Mouse (Mus musculus) neural tube, embryonic 11.5 days (tissue): ENCODE data around the gene D630039A03Rik. TPM values are rescaled to one million over a fixed set of nuclear protein-coding genes. Genes with fewer than 3 reads are reported as not detected.

Experiments
- ATAC-seq: fragments of 200-750 bp; cut with Nextera tagmentation; 2 replicates; pipeline ENCODE4 v1.8.0; 2017; ENCODE audit warnings: moderate number of reproducible peaks, mild to moderate bottlenecking, moderate TSS enrichment, moderate library complexity; ENCODE audit not compliant: insufficient read depth, low FRiP score, low TSS enrichment
- DNase-seq: peaks from one replicate; pipeline ENCODE4 v3.0.0-alpha.2; 2015; ENCODE audit warnings: low spot score
- H3K27ac ChIP-seq: fragments of 300-500 bp; sonication (generic); 2 replicates; pipeline ENCODE4 v1.5.1; 2014; ENCODE audit warnings: low read depth, mild to moderate bottlenecking, low read length
- H3K27me3 ChIP-seq: fragments of 300-500 bp; sonication (generic); 2 replicates; pipeline ENCODE4 v1.6.1; 2014; ENCODE audit warnings: mild to moderate bottlenecking, low read length, mixed read lengths; ENCODE audit not compliant: control insufficient read depth, insufficient read depth
- H3K36me3 ChIP-seq: fragments of 300-500 bp; sonication (generic); 2 replicates; pipeline ENCODE4 v1.6.1; 2014; ENCODE audit warnings: mild to moderate bottlenecking, low read length, moderate library complexity, mixed read lengths; ENCODE audit not compliant: control insufficient read depth, insufficient read depth
- H3K4me1 ChIP-seq: fragments of 300-500 bp; sonication (generic); 2 replicates; pipeline ENCODE4 v1.6.1; 2014; ENCODE audit warnings: low read length, mixed read lengths; ENCODE audit not compliant: control insufficient read depth, insufficient read depth
- H3K4me2 ChIP-seq: fragments of 300-500 bp; sonication (generic); 2 replicates; pipeline ENCODE4 v1.6.1; 2014; ENCODE audit warnings: low read depth, mild to moderate bottlenecking, moderate library complexity
- H3K4me3 ChIP-seq: fragments of 300-500 bp; sonication (generic); 2 replicates; pipeline ENCODE4 v1.5.1; 2014; ENCODE audit warnings: low read depth, low read length
- H3K9ac ChIP-seq: fragments of 300-500 bp; sonication (generic); 2 replicates; pipeline ENCODE4 v1.6.1; 2014; ENCODE audit warnings: mild to moderate bottlenecking, low read length
- H3K9me3 ChIP-seq: fragments of 300-500 bp; sonication (generic); 2 replicates; pipeline ENCODE4 v1.6.1; 2016; ENCODE audit warnings: low read length; ENCODE audit not compliant: control insufficient read depth
- WGBS: fragments of 180-500 bp; shearing (Covaris S2); extraction: QIAGEN DNeasy Blood & Tissue Kit; methylation state at CpG from one replicate; pipeline ENCODE4 v1.1.7; 2014; 5-methylcytosine and 5-hydroxymethylcytosine counted together
- polyA plus RNA-seq: library from polyadenylated mRNA; unstranded; fragments of >200 nt; fragmentation: Nextera tagmentation; extraction: Ambion mirVana; gene quantifications from 2 replicates; pipeline ENCODE4 v1.2.1, GENCODE M21; 2014

The D630039A03Rik gene
- polyA plus RNA-seq, 1 experiment from 2014 or later: 0.65 TPM

- no peaks in the 10 kb centered on the region for H3K27me3 ChIP-seq
- H3K4me3 ChIP-seq: no peak overlapping the region
- H3K9me3 ChIP-seq: no peaks in the 10 kb centered on the region
- peaks cover 3% of the 10 kb centered on the region; the same call in 1 of the 2 replicates for H3K36me3 ChIP-seq
- 90% methylated on average over 4 of the region's 4 CpGs for WGBS
- no peak overlapping the region for H3K27ac ChIP-seq
- H3K4me1 ChIP-seq: no peaks in the 10 kb centered on the region
- ATAC-seq (no peak), DNase-seq (no peak)
- H3K9ac ChIP-seq: no peak overlapping the region
- H3K4me2 ChIP-seq: no peak overlapping the region
Measured at GRCm38 (mm10) chr4:57940631-57941030, 24.5 kb upstream of the D630039A03Rik start.

DNA sequence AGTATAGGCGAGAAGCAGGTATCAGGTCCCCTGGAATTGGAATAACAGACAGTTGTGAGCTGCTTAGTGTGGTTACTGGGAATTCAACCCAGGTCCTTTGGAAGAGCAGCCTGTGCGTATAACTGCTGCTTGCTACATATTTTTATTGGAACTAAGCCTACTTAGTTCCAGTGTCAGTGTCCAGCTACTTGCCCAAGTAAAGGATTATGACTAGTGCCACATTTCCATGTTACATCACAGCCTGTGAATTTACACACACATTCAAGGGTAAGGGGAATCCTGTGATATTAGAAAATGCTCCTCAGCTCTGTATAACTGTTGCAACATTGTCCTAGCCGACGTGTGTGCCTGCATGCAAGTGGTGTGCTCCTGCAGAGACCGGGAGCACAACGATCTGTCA is 21.2 kb upstream of the D630039A03Rik start:
- no peak overlapping the region for H3K4me3 ChIP-seq
- H3K9me3 ChIP-seq: no peaks in the 10 kb centered on the region
- H3K27me3 ChIP-seq: no peaks in the 10 kb centered on the region
- H3K9ac ChIP-seq: no peak overlapping the region
- ATAC-seq: no peak
- no peaks in the 10 kb centered on the region for H3K4me1 ChIP-seq
- H3K27ac ChIP-seq: no peak overlapping the region
- WGBS: 88% methylated on average over 6 of the region's 6 CpGs
- no peak for DNase-seq
- H3K4me2 ChIP-seq: no peak overlapping the region
- no peaks in the 10 kb centered on the region for H3K36me3 ChIP-seq

- H3K27ac ChIP-seq: no peak overlapping the region
- DNase-seq (no peak), ATAC-seq (no peak)
- 79% methylated on average over 5 of the region's 5 CpGs for WGBS
- H3K36me3 ChIP-seq: no peaks in the 10 kb centered on the region
- no peaks in the 10 kb centered on the region for H3K27me3 ChIP-seq
- no peak overlapping the region for H3K4me2 ChIP-seq
- no peak overlapping the region for H3K4me3 ChIP-seq
- no peaks in the 10 kb centered on the region for H3K4me1 ChIP-seq
- H3K9ac ChIP-seq: no peak overlapping the region
- H3K9me3 ChIP-seq: no peaks in the 10 kb centered on the region
Measured at GRCm38 (mm10) chr4:57934181-57934580, 18.1 kb upstream of the D630039A03Rik start.

DNA sequence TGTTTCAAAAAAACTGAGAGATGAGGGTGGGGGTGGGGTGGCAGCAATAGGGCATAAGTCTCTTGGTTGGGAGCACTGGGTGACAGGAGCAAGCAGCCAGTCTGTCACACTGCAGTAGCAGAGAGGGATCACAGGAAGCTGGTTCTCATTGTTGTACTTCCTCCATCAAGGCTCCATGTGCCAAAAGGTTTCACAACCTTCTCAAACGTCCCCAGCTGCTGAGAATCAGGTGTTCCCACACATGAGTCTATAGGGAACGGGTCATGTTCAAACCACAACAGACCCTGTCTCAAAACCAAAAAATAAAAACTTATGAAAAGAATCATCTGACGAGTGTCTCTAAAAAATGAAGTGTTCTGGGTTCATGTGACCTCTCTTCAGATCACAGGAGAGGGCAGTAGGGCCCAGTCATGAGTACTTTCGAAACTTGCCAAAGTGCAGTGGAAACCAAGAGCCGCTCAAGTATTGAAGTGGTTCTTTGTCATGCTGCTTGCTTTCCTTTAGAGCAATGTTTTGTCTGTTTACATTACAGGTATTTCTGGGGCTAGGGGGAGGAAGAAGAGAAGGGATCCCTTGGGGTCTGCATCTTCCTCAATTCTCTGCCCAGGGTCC is 14.6 kb upstream of the D630039A03Rik start:
- H3K4me1 ChIP-seq: no peaks in the 10 kb centered on the region
- DNase-seq: no peak

GRCm38 (mm10) chr4:57927464-57928205 is 11.5 kb upstream of the D630039A03Rik start:
- no peak overlapping the region for H3K4me2 ChIP-seq
- no peaks in the 10 kb centered on the region for H3K4me1 ChIP-seq
- 20% methylated on average over 3 of the region's 3 CpGs for WGBS
- H3K4me3 ChIP-seq: no peak overlapping the region
- H3K27ac ChIP-seq: no peak overlapping the region
- ATAC-seq: no peak
- no peaks in the 10 kb centered on the region for H3K36me3 ChIP-seq
- H3K9ac ChIP-seq: no peak overlapping the region
- no peaks in the 10 kb centered on the region for H3K27me3 ChIP-seq
- H3K9me3 ChIP-seq: no peaks in the 10 kb centered on the region
- peak; percentile 24 for DNase-seq

More for the DNA sequence above, 14.6 kb upstream of the D630039A03Rik start:
- no peaks in the 10 kb centered on the region for H3K27me3 ChIP-seq
- H3K9ac ChIP-seq: no peak overlapping the region
- no peaks in the 10 kb centered on the region for H3K9me3 ChIP-seq
- H3K4me3 ChIP-seq: no peak overlapping the region
- 81% methylated on average over 5 of the region's 5 CpGs for WGBS
- H3K36me3 ChIP-seq: no peaks in the 10 kb centered on the region
- H3K4me2 ChIP-seq: no peak overlapping the region
- ATAC-seq: no peak
- H3K27ac ChIP-seq: no peak overlapping the region

GRCm38 (mm10) chr4:57924556-57925071 is 8.5 kb upstream of the D630039A03Rik start:
- Histone ChIP-seq H3K4me3 (no peak overlapping the region), H3K4me2 (no peak overlapping the region), H3K9me3 (no peaks in the 10 kb centered on the region), H3K27ac (no peak overlapping the region), H3K27me3 (no peaks in the 10 kb centered on the region), H3K9ac (no peak overlapping the region), H3K36me3 (no peaks in the 10 kb centered on the region), H3K4me1 (peaks cover 5% of the 10 kb centered on the region)
- ATAC-seq (no peak), DNase-seq (no peak)
- WGBS: 79% methylated on average over 6 of the region's 6 CpGs

- WGBS: 31% methylated on average over 5 of the region's 5 CpGs
Measured at GRCm38 (mm10) chr4:57922171-57922570, 6.1 kb upstream of the D630039A03Rik start.

DNA sequence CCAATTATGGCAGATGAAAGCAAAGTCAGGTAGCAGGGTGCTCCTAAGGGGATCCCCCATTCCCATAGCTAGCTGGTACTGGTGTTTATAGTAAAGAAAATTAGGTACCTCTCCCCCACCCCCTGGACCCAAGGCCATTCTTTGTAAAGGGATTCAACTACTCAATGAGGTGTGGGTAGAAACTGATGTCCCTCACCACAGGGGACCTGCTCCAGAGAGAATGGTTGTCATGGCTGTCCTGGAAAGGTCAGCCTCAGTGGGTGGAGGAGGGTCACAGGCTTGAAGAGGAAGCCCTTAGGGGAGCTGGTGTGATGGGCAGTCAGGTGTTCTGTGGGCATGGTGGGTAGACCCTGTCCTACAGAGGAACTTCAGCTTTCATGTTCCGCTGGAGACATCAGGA is 4.4 kb upstream of the D630039A03Rik start:
- DNase-seq (no peak), ATAC-seq (no peak)
- Histone ChIP-seq H3K4me3 (no peak overlapping the region), H3K4me1 (peaks cover 7% of the 10 kb centered on the region), H3K27me3 (0 out of 2 replicates have a peak, but pooled peaks cover 1% of the 10 kb centered on the region), H3K9me3 (no peaks in the 10 kb centered on the region), H3K4me2 (no peak overlapping the region), H3K27ac (no peak overlapping the region), H3K36me3 (no peaks in the 10 kb centered on the region), H3K9ac (no peak overlapping the region)
- 83% methylated on average over 1 of the region's 1 CpGs for WGBS

More at GRCm38 (mm10) chr4:57922171-57922570, 6.1 kb upstream of the D630039A03Rik start:
- Histone ChIP-seq H3K9me3 (no peaks in the 10 kb centered on the region), H3K4me2 (no peak overlapping the region), H3K9ac (no peak overlapping the region), H3K4me3 (no peak overlapping the region), H3K27me3 (no peaks in the 10 kb centered on the region), H3K36me3 (no peaks in the 10 kb centered on the region), H3K27ac (no peak overlapping the region), H3K4me1 (peaks cover 5% of the 10 kb centered on the region)
- no peak for DNase-seq
- ATAC-seq: no peak
